Mouse (Mus musculus) olfactory bulb, adult 2 months (tissue): ENCODE results near the gene Slc38a4. TPM values are rescaled to one million over a fixed set of nuclear protein-coding genes. Genes with fewer than 3 reads are reported as not detected.

ENCODE experiments used
- H3K27ac ChIP-seq: fragments of 200-500 bp; 2 replicates; pipeline ENCODE4 v1.5.1; 2012; ENCODE audit warnings: low read depth, low read length; ENCODE audit not compliant: insufficient read depth
- H3K4me1 ChIP-seq: fragments of 200-500 bp; 2 replicates; pipeline ENCODE4 v1.6.1; 2012; ENCODE audit warnings: low read length; ENCODE audit not compliant: control insufficient read depth, insufficient read depth
- H3K4me3 ChIP-seq: fragments of 200-500 bp; 2 replicates; pipeline ENCODE4 v1.5.1; 2012; ENCODE audit warnings: mild to moderate bottlenecking, low read depth, low read length, moderate library complexity; ENCODE audit not compliant: insufficient read depth
- CTCF ChIP-seq: fragments of 200-500 bp; IDR thresholded peaks from 2 replicates; pipeline ENCODE4 v1.5.1; 2012; ENCODE audit warnings: low read depth, mild to moderate bottlenecking, low read length, moderate library complexity; ENCODE audit not compliant: insufficient read depth
- POLR2A ChIP-seq: fragments of 200-500 bp; IDR thresholded peaks from 2 replicates; pipeline ENCODE4 v1.6.1; 2012; ENCODE audit warnings: mild to moderate bottlenecking, low read depth, low read length, moderate library complexity; ENCODE audit not compliant: insufficient read depth
- WGBS: fragments of 180-500 bp; shearing (Covaris S2); methylation state at CpG from one replicate; pipeline ENCODE4 v1.1.7; 2018; 5-methylcytosine and 5-hydroxymethylcytosine counted together
- polyA plus RNA-seq: library from polyadenylated mRNA; stranded (reverse); fragments of >200 nt; gene quantifications from 2 replicates; pipeline ENCODE4 v1.2.4, GENCODE M21; 2012; ENCODE audit warnings: low replicate concordance; ENCODE audit not compliant: missing spikeins, insufficient read depth, insufficient read length

Slc38a4 gene
- polyA plus RNA-seq, 1 experiment = not detected

GRCm38 (mm10) chr15:97060102-97060501 lies 4.3 kb upstream of the Slc38a4 start:
- no peak for TF ChIP-seq CTCF
- H3K4me3 ChIP-seq = no peak overlapping the region
- no peak overlapping the region for H3K27ac ChIP-seq
- H3K4me1 ChIP-seq = peaks cover 5% of the 10 kb centered on the region; the same call in 1 of the 2 replicates
- WGBS = 98% methylated on average over 14 of the region's 14 CpGs

GRCm38 (mm10) chr15:97059071-97060041 lies 3.6 kb upstream of the Slc38a4 start:
- H3K4me1 ChIP-seq = peaks cover 12% of the 10 kb centered on the region
- 91% methylated on average over 24 of the region's 24 CpGs for WGBS
- no peak overlapping the region for H3K4me3 ChIP-seq
- H3K27ac ChIP-seq = no peak overlapping the region
- TF ChIP-seq POLR2A (no peak), CTCF (no peak)

- WGBS = 50% methylated on average over 31 of the region's 31 CpGs
- Histone ChIP-seq H3K4me1 (peaks cover 16% of the 10 kb centered on the region), H3K4me3 (no peak overlapping the region), H3K27ac (no peak overlapping the region)
- TF ChIP-seq CTCF (no peak), POLR2A (no peak)
Observed at GRCm38 (mm10) chr15:97054767-97055489, 828 bp downstream of the Slc38a4 start.

GRCm38 (mm10) chr15:97054131-97054530 lies 1.6 kb downstream of the Slc38a4 start:
- no peak overlapping the region for H3K4me3 ChIP-seq
- WGBS = 56% methylated on average over 15 of the region's 15 CpGs

GRCm38 (mm10) chr15:97050436-97050835 lies 5.3 kb downstream of the Slc38a4 start:
- H3K4me3 ChIP-seq = no peak overlapping the region
- TF ChIP-seq POLR2A (no peak), CTCF (no peak)
- peaks cover 14% of the 10 kb centered on the region for H3K4me1 ChIP-seq
- no peak overlapping the region for H3K27ac ChIP-seq
- WGBS = 86% methylated on average over 12 of the region's 12 CpGs

More at GRCm38 (mm10) chr15:97054131-97054530, 1.6 kb downstream of the Slc38a4 start:
- Histone ChIP-seq H3K4me1 (peaks cover 16% of the 10 kb centered on the region), H3K27ac (no peak overlapping the region)
- TF ChIP-seq POLR2A (no peak), CTCF (no peak)

- TF ChIP-seq POLR2A = no peak
- TF ChIP-seq CTCF = no peak
- Histone ChIP-seq H3K4me3 (no peak overlapping the region), H3K27ac (no peak overlapping the region), H3K4me1 (peaks cover 10% of the 10 kb centered on the region)
- 75% methylated on average over 10 of the region's 10 CpGs for WGBS
Observed at GRCm38 (mm10) chr15:97050011-97050410, 5.7 kb downstream of the Slc38a4 start.

GRCm38 (mm10) chr15:97049281-97049841 lies 6.4 kb downstream of the Slc38a4 start:
- 68% methylated on average over 11 of the region's 11 CpGs for WGBS
- TF ChIP-seq POLR2A (no peak), CTCF (no peak)
- H3K4me3 ChIP-seq = no peak overlapping the region
- no peak overlapping the region for H3K27ac ChIP-seq
- peaks cover 4% of the 10 kb centered on the region; the same call in 1 of the 2 replicates for H3K4me1 ChIP-seq

GRCm38 (mm10) chr15:97048267-97048666 lies 7.5 kb downstream of the Slc38a4 start:
- 89% methylated on average over 5 of the region's 5 CpGs for WGBS
- Histone ChIP-seq H3K27ac (no peak overlapping the region), H3K4me3 (no peak overlapping the region), H3K4me1 (no peaks in the 10 kb centered on the region)
- no peak for TF ChIP-seq CTCF
- no peak for TF ChIP-seq POLR2A
